Mouse (Mus musculus) intestine, embryonic 14.5 days (tissue): ENCODE results near the gene Pih1d2. TPM values are rescaled to one million over a fixed set of nuclear protein-coding genes. Genes with fewer than 3 reads are reported as not detected.

Source experiments
- ATAC-seq: fragments of 200-750 bp; cut with Nextera tagmentation; replicated peaks from 2 replicates; pipeline ENCODE4 v1.8.0; 2017; ENCODE audit warnings: low read depth, moderate number of reproducible peaks, moderate TSS enrichment, moderate library complexity; ENCODE audit not compliant: low FRiP score, low TSS enrichment
- DNase-seq: peaks from one replicate; pipeline ENCODE4 v3.0.0-alpha.2; 2018; ENCODE audit warnings: low spot score
- H3K27ac ChIP-seq: fragments of 300-500 bp; sonication (generic); 2 replicates; pipeline ENCODE4 v1.5.1; 2014; ENCODE audit warnings: low read depth, mild to moderate bottlenecking, control low read depth
- H3K27me3 ChIP-seq: fragments of 300-500 bp; sonication (generic); replicated peaks from 2 replicates; pipeline ENCODE4 v1.6.1; 2014; ENCODE audit warnings: low read length, control low read depth; ENCODE audit not compliant: control insufficient read depth, insufficient read depth
- H3K36me3 ChIP-seq: fragments of 300-500 bp; sonication (generic); 2 replicates; pipeline ENCODE4 v1.6.1; 2014; ENCODE audit warnings: low read length, control low read depth; ENCODE audit not compliant: control insufficient read depth, insufficient read depth
- H3K4me1 ChIP-seq: fragments of 300-500 bp; sonication (generic); replicated peaks from 2 replicates; pipeline ENCODE4 v1.6.1; 2014; ENCODE audit warnings: low read length, control low read depth, mixed read lengths; ENCODE audit not compliant: control insufficient read depth, insufficient read depth
- H3K4me2 ChIP-seq: fragments of 300-500 bp; sonication (generic); 2 replicates; pipeline ENCODE4 v1.6.1; 2014; ENCODE audit warnings: low read length
- H3K4me3 ChIP-seq: fragments of 300-500 bp; sonication (generic); 2 replicates; pipeline ENCODE4 v1.5.1; 2014; ENCODE audit warnings: low read depth, low read length, control low read depth, mixed read lengths
- H3K9ac ChIP-seq: fragments of 300-500 bp; sonication (generic); 2 replicates; pipeline ENCODE4 v1.6.1; 2014; ENCODE audit warnings: mild to moderate bottlenecking, low read length
- H3K9me3 ChIP-seq: fragments of 300-500 bp; sonication (generic); 2 replicates; pipeline ENCODE4 v1.6.1; 2016; ENCODE audit warnings: low read length, control low read depth; ENCODE audit not compliant: control insufficient read depth
- WGBS: fragments of 180-500 bp; shearing (Covaris S2); extraction: QIAGEN DNeasy Blood & Tissue Kit; methylation state at CpG from one replicate; pipeline ENCODE4 v1.1.7; 2014; 5-methylcytosine and 5-hydroxymethylcytosine counted together
- polyA plus RNA-seq: library from polyadenylated mRNA; unstranded; fragments of >200 nt; fragmentation: Nextera tagmentation; extraction: Ambion mirVana; gene quantifications from 2 replicates; pipeline ENCODE4 v1.2.1, GENCODE M21; 2014

The Pih1d2 gene
- polyA plus RNA-seq, 1 experiment from 2014 or later, result 2.3 TPM

DNA sequence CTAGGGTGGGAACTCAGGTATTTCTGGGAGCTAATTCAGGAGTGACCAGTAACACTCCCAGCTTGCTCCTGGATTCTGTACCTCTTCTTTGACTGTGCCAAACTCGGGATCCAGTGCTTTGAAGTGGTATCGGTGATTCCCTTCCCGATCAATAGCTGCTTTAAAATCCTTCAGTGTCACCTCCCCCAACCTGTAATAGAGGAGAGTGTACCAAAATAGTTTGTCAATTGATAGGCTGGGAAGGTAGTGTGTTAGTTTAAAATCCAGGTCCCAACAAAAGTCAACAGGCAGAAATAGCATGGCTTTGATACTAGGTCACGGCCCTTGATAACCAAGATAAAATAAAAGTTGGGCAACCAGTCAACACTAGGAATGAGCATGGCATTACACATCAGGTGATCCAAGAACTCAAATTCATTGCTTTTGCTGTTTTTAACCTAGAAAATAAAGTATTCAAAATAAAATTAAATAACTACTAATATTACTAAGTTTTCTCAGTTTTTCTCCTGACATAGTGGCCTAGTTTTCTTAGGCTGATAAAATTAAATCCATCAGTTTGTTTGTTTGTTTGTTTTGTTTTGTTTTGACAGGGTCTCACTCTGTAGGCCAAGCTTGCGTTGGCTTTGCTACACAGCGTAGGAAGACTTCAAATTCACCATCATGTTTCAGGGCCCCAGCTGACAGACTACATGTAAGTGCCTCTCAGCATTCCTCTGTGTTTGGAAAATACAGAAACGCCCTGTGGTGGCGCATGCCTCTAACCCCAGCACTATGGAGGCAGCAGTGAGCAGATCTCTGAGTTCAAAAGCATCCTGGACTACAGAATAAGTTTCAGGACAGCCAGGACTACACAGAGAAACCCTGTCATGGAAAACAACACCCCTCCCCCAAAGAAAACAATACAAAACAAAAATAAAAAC, 50.7 kb downstream of the Pih1d2 start:
- Histone ChIP-seq H3K27ac (no peak overlapping the region), H3K9ac (no peak overlapping the region), H3K4me3 (no peak overlapping the region), H3K27me3 (no peaks in the 10 kb centered on the region), H3K4me1 (no peaks in the 10 kb centered on the region), H3K9me3 (no peaks in the 10 kb centered on the region), H3K36me3 (peaks cover 10% of the 10 kb centered on the region; the same call in 1 of the 2 replicates), H3K4me2 (no peak overlapping the region)
- DNase-seq (no peak), ATAC-seq (no peak)
- WGBS, result 79% methylated on average over 8 of the region's 8 CpGs

- H3K4me2 ChIP-seq, result no peak overlapping the region
- H3K27ac ChIP-seq, result no peak overlapping the region
- ATAC-seq (peak; percentile 58; the same call in 1 of the 2 replicates), DNase-seq (no peak)
- H3K36me3 ChIP-seq, result peaks cover 4% of the 10 kb centered on the region; the same call in 1 of the 2 replicates
- H3K9ac ChIP-seq, result no peak overlapping the region
- H3K4me1 ChIP-seq, result no peaks in the 10 kb centered on the region
- H3K4me3 ChIP-seq, result no peak overlapping the region
- H3K27me3 ChIP-seq, result no peaks in the 10 kb centered on the region
- WGBS, result 36% methylated on average over 5 of the region's 5 CpGs
- no peaks in the 10 kb centered on the region for H3K9me3 ChIP-seq
Measured at GRCm38 (mm10) chr9:50670690-50671089, 53.6 kb downstream of the Pih1d2 start.

Other genes starting within 250 kb of the Pih1d2 start
- gene Plet1, start 122.8 kb upstream of the Pih1d2 start, polyA plus RNA-seq, result 1.7 and 1.9 TPM in 2 replicates
- gene Pts, start 88.6 kb upstream of the Pih1d2 start, polyA plus RNA-seq, result 82.3 and 85.6 TPM in 2 replicates
- gene Il18, start 62.5 kb upstream of the Pih1d2 start, polyA plus RNA-seq, result 13.4 and 13.5 TPM in 2 replicates
- 0.32 and 0.41 TPM in 2 replicates for gene Bco2, start 62.1 kb upstream of the Pih1d2 start, polyA plus RNA-seq
- not detected in 2 replicates for gene Tex12, start 56.0 kb upstream of the Pih1d2 start, polyA plus RNA-seq
- gene Sdhd, start 13.5 kb upstream of the Pih1d2 start, polyA plus RNA-seq, result 407 and 414 TPM in 2 replicates
- gene Timm8b, start 13.4 kb upstream of the Pih1d2 start, polyA plus RNA-seq, result 297 and 341 TPM in 2 replicates
- gene Nkapd1, start 143 bp downstream of the Pih1d2 start, polyA plus RNA-seq, result 20.7 and 24.7 TPM in 2 replicates
- gene Dlat, start 42.5 kb downstream of the Pih1d2 start, polyA plus RNA-seq, result 52.9 and 60.9 TPM in 2 replicates
- 7.7 and 8.6 TPM in 2 replicates for gene Dixdc1, start 122.2 kb downstream of the Pih1d2 start, polyA plus RNA-seq
- gene 2310030G06Rik, start 129.2 kb downstream of the Pih1d2 start, polyA plus RNA-seq, result 10.3 and 12.7 TPM in 2 replicates
- gene Cryab, start 134.0 kb downstream of the Pih1d2 start, polyA plus RNA-seq, result 41.5 and 44.4 TPM in 2 replicates
- gene Hspb2, start 135.0 kb downstream of the Pih1d2 start, polyA plus RNA-seq, result 2.1 and 4.0 TPM in 2 replicates
- gene Fdxacb1, start 150.9 kb downstream of the Pih1d2 start, polyA plus RNA-seq, result 13.5 and 15.4 TPM in 2 replicates
- 44.6 and 48.7 TPM in 2 replicates for gene Alg9, start 157.7 kb downstream of the Pih1d2 start, polyA plus RNA-seq
- 31.8 and 32.0 TPM in 2 replicates for gene 1110032A03Rik, start 158.2 kb downstream of the Pih1d2 start, polyA plus RNA-seq
- 73.9 and 80.8 TPM in 2 replicates for gene Ppp2r1b, start 228.0 kb downstream of the Pih1d2 start, polyA plus RNA-seq